Mouse (Mus musculus) left cerebral cortex, adult 2 months (tissue): ENCODE data around the gene Ephb2. TPM values are rescaled to one million over a fixed set of nuclear protein-coding genes. Genes with fewer than 3 reads are reported as not detected.

Experiments used
- DNase-seq, 2 experiments: peaks; one replicate each; pipeline ENCODE4 v3.0.0; 2021 to 2022; ENCODE audit warnings: low spot score in 2 of 2, mixed read lengths in 1 of 2; ENCODE audit errors: extremely low spot score in 1 of 2
- H3K27ac ChIP-seq: fragments of 200-600 bp; 2 replicates; pipeline ENCODE4 v1.8.1; 2022
- H3K4me3 ChIP-seq: fragments of 200-600 bp; 2 replicates; pipeline ENCODE4 v1.8.1; 2022
- CTCF ChIP-seq: fragments of 200-600 bp; IDR thresholded peaks from 2 replicates; pipeline ENCODE4 v1.8.1; 2022; ENCODE audit warnings: antibody characterized with exemption, mild to moderate bottlenecking, moderate library complexity
- intact Hi-C: fragments of 180-260 bp; cut with DNase I; formaldehyde crosslinking; loops from one replicate; pipeline ENCODE4 v1.15.1; 2025
- total RNA-seq, 2 experiments: library from RNA; stranded (reverse); gene quantifications; 2 replicates each; pipeline ENCODE4 v1.2.3; 2021

The Ephb2 gene
- total RNA-seq, 2 experiments from 2014 or later: 17.0 to 18.3 TPM

GRCm38 (mm10) chr4:136678480-136678879, 157.3 kb downstream of the Ephb2 start:
- intact Hi-C loops: loop anchor here (1.0 to 5.0 kb wide), 3 partner anchors 163 to 304 kb away; no protein-coding TSS in a partner anchor

GRCm38 (mm10) chr4:136675439-136675838, 160.3 kb downstream of the Ephb2 start:
- Histone ChIP-seq H3K27ac (no peak overlapping the region), H3K4me3 (no peak overlapping the region)
- TF ChIP-seq CTCF: no peak
- intact Hi-C loops: loop anchor here (5.0 kb wide), 1 partner anchor 307 kb away; no protein-coding TSS in a partner anchor
- no peak for DNase-seq

More at GRCm38 (mm10) chr4:136678480-136678879, 157.3 kb downstream of the Ephb2 start:
- no peak overlapping the region for H3K27ac ChIP-seq
- peak; percentile 97 for TF ChIP-seq CTCF
- H3K4me3 ChIP-seq: no peak overlapping the region
- DNase-seq: peak; percentile 83 to 92

DNA sequence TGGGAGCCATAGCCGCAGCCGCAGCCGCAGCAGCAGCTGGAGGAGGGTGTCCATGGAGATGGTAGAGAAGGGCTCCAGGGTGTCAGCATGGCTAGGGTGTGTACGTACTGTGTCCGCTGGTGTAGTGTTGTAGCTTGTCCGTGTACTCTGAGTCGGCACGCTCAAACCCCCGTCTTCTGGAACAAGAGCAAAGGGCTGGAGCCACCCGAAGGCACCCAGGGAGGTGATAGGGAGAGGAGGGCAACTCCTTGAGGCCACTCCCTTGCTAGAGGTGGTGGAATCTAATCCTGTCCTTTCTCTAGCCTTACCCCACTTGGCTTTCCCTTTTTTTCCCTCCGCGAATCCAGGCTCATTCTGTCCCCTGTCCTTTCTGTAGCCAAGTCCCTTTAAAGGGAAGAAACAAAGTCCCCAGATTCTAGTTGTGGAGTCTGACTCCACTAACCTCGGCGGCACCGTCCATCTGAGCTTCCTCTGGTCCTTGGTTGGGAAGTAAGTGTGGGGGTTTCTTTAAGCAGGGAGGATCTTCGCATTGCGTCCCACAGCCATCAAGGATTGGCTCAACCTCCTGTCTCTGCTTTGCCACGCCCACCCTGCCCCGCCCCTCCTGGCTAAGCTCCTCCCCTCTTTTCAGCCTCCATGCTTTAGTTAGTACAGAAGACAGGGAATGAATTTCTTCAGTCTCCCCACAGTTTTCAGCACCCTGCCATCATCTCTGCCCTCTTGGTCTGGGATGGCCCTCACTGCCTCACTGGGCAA, 163.3 kb downstream of the Ephb2 start:
- no peak for DNase-seq
- no peak overlapping the region for H3K27ac ChIP-seq
- intact Hi-C loops: no loop called here
- no peak for TF ChIP-seq CTCF
- no peak overlapping the region for H3K4me3 ChIP-seq

DNA sequence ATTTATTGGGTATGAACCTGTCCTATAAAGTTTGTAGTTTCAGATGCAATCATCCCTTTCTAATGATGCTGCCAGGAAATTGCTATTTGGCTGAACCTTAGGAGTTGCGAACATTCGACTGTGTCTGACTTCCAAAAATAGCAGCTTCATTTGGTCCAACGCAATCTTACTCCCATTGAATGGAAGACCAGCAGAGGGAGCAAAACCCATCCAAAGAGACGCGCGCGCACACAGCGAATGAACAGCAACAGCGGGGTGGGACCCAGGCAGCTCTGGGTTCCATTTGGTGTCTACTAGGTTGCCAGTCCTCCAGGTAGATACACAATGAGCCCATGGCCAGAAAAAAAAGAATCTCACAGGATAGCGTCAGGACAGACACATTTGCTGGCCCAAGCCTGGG, 168.0 kb downstream of the Ephb2 start:
- Histone ChIP-seq H3K4me3 (no peak overlapping the region), H3K27ac (no peak overlapping the region)
- no peak for DNase-seq
- intact Hi-C loops: loop anchor here (5.0 kb wide), 1 partner anchor 405 kb away; no protein-coding TSS in a partner anchor
- TF ChIP-seq CTCF: peak; percentile 45

- TF ChIP-seq CTCF: peak; percentile 64
- intact Hi-C loops: loop anchor here (5.0 kb wide), 1 partner anchor 406 kb away; no protein-coding TSS in a partner anchor
- DNase-seq: no peak
Measured at GRCm38 (mm10) chr4:136666002-136666401, 169.8 kb downstream of the Ephb2 start.

GRCm38 (mm10) chr4:136665068-136665467, 170.7 kb downstream of the Ephb2 start:
- intact Hi-C loops: loop anchor here (5.0 kb wide), 1 partner anchor 407 kb away; no protein-coding TSS in a partner anchor
- H3K27ac ChIP-seq: no peak overlapping the region
- TF ChIP-seq CTCF: no peak

More at GRCm38 (mm10) chr4:136666002-136666401, 169.8 kb downstream of the Ephb2 start:
- Histone ChIP-seq H3K27ac (no peak overlapping the region), H3K4me3 (no peak overlapping the region)

GRCm38 (mm10) chr4:136657914-136658313, 177.9 kb downstream of the Ephb2 start:
- Histone ChIP-seq H3K27ac (no peak overlapping the region), H3K4me3 (no peak overlapping the region)
- no peak for TF ChIP-seq CTCF
- intact Hi-C loops: loop anchor here (10.0 kb wide), 1 partner anchor 647 kb away; no protein-coding TSS in a partner anchor
- no peak for DNase-seq

More at GRCm38 (mm10) chr4:136665068-136665467, 170.7 kb downstream of the Ephb2 start:
- DNase-seq: peak in 1 of 2 experiments; percentile 37
- no peak overlapping the region for H3K4me3 ChIP-seq

DNA sequence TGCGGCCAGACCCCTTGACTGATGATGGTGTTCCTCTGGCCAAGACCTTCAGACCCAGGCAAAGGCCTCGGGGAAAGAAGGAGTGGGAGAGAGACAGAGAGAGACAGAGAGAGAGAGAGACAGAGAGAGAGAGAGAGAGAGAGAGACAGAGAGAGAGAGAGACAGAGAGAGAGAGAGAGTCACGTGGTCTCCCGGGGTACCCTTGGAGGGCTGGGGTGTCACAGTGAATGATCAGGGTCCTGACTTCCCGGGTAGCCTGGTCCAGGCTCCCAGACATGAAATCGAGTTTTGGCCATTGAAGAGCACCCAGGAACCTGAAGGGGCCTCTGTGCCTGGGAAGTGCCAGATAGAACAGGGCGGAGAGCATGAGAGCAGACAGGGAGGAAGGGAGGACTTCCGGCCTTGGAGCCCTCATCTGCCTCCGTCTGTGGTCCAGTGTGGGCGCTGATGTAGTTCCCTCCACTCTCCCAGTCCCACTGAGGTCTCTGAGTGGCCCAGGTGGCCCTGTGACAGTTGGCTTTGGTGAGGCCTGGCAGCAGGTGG, 182.0 kb downstream of the Ephb2 start:
- intact Hi-C loops: loop anchor here (5.0 to 10.0 kb wide), 2 partner anchors 324 to 651 kb away; no protein-coding TSS in a partner anchor
- no peak for DNase-seq
- Histone ChIP-seq H3K27ac (no peak overlapping the region), H3K4me3 (no peak overlapping the region)
- no peak for TF ChIP-seq CTCF

GRCm38 (mm10) chr4:136653019-136653418, 182.8 kb downstream of the Ephb2 start:
- no peak overlapping the region for H3K4me3 ChIP-seq
- intact Hi-C loops: loop anchor here (5.0 to 10.0 kb wide), 2 partner anchors 324 to 652 kb away; no protein-coding TSS in a partner anchor
- no peak overlapping the region for H3K27ac ChIP-seq
- DNase-seq: no peak
- TF ChIP-seq CTCF: no peak

- DNase-seq: no peak
- intact Hi-C loops: loop anchor here (1.0 to 10.0 kb wide), 3 partner anchors 224 to 652 kb away; no protein-coding TSS in a partner anchor
- no peak; the same call in 1 of the 2 replicates for TF ChIP-seq CTCF
- no peak overlapping the region for H3K4me3 ChIP-seq
- H3K27ac ChIP-seq: peak overlapping the region; percentile 32; the same call in 1 of the 2 replicates
Measured at GRCm38 (mm10) chr4:136652528-136652910, 183.3 kb downstream of the Ephb2 start.

DNA sequence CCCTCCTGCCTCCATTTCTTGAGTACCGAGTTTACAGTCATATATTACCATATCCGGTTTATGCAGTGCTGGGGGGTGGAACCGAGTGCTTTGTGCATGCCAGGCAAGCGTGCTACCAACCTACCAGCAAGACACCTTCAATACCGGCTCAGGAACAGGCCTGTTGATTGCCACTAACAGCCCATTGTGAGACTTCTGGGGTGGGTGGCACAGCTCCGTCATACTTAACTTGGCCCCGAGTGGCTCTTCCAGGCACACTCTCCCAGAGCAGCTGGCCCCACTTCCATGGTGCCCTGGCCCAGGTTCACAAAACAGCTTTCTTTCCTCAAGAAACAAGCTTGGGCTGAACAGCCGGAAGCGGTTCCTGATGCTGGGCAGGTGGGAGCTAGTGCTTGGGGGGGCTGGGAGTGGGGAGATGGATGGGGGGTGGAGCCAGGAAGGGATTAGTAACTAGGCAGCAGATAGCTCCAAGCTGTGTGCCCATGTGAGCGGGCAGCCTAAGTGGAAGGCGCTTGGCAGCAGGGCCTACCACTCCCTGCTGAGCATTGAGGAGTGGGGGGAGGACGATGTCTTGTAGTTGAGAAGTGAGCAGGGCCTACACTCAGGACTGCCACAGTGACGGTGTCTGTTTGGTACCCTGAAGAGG, 183.8 kb downstream of the Ephb2 start:
- Histone ChIP-seq H3K4me3 (no peak overlapping the region), H3K27ac (peak overlapping the region; percentile 32)
- intact Hi-C loops: loop anchor here (1.0 to 10.0 kb wide), 3 partner anchors 224 to 653 kb away; no protein-coding TSS in a partner anchor
- TF ChIP-seq CTCF: no peak
- DNase-seq: no peak
